Comparison of ENCODE assay signal across 12 mouse cellular contexts in genomic region chrX:10786359-10786758, GRCm38 (mm10).
"Had no signal": no experiment of that assay in that cellular context is flagged by ENCODE, and none has a peak within 500 bp of the region (broad histone marks: within the 10 kb centered on the region; RNA-seq: fewer than 3 reads in every experiment).

No protein-coding gene starts in this region.

- H3K27me3 ChIP-seq: liver, embryonic 13.5 days had no signal

- H3K4me3 ChIP-seq: left cerebral cortex, adult 2 months; liver, embryonic 13.5 days had no signal

- H3K4me1 ChIP-seq: liver, embryonic 13.5 days had no signal

- DNase-seq: kidney, adult 2 months; liver, embryonic 13.5 days; lung, adult 2 months; lung, postnatal 14 days; lung, postnatal 4 days; midbrain, embryonic 14.5 days; right cerebral cortex, adult 18-20 months; right cerebral cortex, postnatal 14 days; right cerebral cortex, postnatal 4 days had no signal

- H3K27ac ChIP-seq: kidney, postnatal 0 days; left cerebral cortex, adult 2 months; liver, embryonic 13.5 days had no signal

- ATAC-seq: intestine, postnatal 0 days had no signal

- H3K36me3 ChIP-seq: liver, embryonic 13.5 days had no signal
